Comparison of ENCODE assay signal across 8 mouse cellular contexts in the genomic region with DNA sequence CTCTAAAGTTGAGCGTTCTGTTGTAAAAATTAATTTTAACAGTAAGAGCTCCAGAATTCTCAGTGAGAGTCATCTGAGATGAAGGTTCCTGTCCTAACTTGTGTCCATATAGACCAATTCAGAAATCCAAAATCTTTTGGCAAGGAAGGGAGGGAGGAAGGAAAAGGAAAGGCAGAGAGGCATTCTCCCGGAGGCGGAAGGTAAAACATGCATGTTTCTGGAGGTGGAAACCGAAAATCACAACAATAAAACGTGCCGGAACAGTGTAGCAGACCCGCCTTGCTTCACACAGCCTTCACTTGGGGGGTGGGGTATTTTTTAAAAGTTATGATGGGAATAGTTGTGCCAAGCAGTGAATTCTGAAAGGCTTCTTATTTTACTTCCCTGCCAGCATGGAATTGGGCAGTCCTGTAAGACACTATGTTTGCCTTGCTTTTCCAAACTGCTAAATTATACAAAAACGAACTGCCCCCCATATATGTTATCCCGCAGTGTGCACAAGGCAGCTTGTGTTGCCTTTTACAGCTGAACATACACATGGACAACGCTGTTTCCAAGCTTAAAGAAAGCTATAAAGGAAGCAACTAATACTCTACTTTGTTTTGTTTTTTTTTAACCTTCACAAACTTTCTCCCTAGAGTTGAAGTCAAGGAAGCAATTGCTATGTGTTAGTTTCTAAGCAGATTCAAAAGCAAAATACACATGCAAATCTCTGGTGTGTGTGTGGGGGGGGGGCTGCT. TPM values are rescaled to one million over a fixed set of nuclear protein-coding genes. Genes with fewer than 3 reads are reported as not detected.
DNase-seq lines count a peak whose midpoint lies in the region; TF ChIP-seq lines count a peak whose summit lies in the region.

No protein-coding gene starts in this region.

- H3K27ac ChIP-seq in gastrocnemius, adult 2 months, result peak overlapping the region; percentile 84
- H3K27ac ChIP-seq in cortical plate, adult 2 months (ENCODE audit: insufficient read depth, low read length), result no peak overlapping the region
- peak overlapping the region; percentile 100 for H3K27ac ChIP-seq in hindbrain, embryonic 10.5 days
- H3K27ac ChIP-seq in midbrain, embryonic 10.5 days (replicated peaks), result peak overlapping the region; percentile 99

- no peak for TF ChIP-seq POLR2A in cortical plate, adult 2 months (IDR thresholded peaks at IDR 0.05; ENCODE audit: extremely low read depth, insufficient read depth, low read length)

- peak overlapping the region; percentile 78 for H3K4me3 ChIP-seq in gastrocnemius, adult 2 months
- H3K4me3 ChIP-seq in cortical plate, adult 2 months (ENCODE audit: insufficient read depth, low read length), result peak overlapping the region; percentile 35
- peak overlapping the region; percentile 82 for H3K4me3 ChIP-seq in hindbrain, embryonic 10.5 days
- H3K4me3 ChIP-seq in midbrain, embryonic 10.5 days, result peak overlapping the region; percentile 75

- no peak for DNase-seq in gastrocnemius, adult 2 months
- no peak for DNase-seq in gastrocnemius, adult 8-10 months (ENCODE audit: low spot score in 2 of 2)
- DNase-seq in hindbrain, embryonic 10.5 days (ENCODE audit: low spot score), result peak; percentile 44
- DNase-seq in midbrain, embryonic 10.5 days (ENCODE audit: low spot score), result no peak
- DNase-seq in frontal cortex, postnatal 36 days (ENCODE audit: low spot score in 2 of 2), result no peak
- DNase-seq in layer of hippocampus, adult 9-10 months (ENCODE audit: low spot score), result no peak
- no peak for DNase-seq in ovary, postnatal 14 days (ENCODE audit: low spot score)

- WGBS in hindbrain, embryonic 10.5 days, result under 1% methylated on average over 10 of the region's 10 CpGs
- 0% methylated on average over 10 of the region's 10 CpGs for WGBS in midbrain, embryonic 10.5 days

- peaks cover 22% of the 10 kb centered on the region for H3K27me3 ChIP-seq in hindbrain, embryonic 10.5 days (ENCODE audit: insufficient read depth, poor library complexity, severe bottlenecking)
- H3K27me3 ChIP-seq in midbrain, embryonic 10.5 days (ENCODE audit: low read depth, poor library complexity, severe bottlenecking), result peaks cover 42% of the 10 kb centered on the region

- no peaks in the 10 kb centered on the region for H3K4me1 ChIP-seq in cortical plate, adult 2 months (ENCODE audit: control insufficient read depth, insufficient read depth, low read length)
- H3K4me1 ChIP-seq in hindbrain, embryonic 10.5 days (replicated peaks), result peaks cover 44% of the 10 kb centered on the region
- peaks cover 72% of the 10 kb centered on the region for H3K4me1 ChIP-seq in midbrain, embryonic 10.5 days

- no peaks in the 10 kb centered on the region for H3K9me3 ChIP-seq in hindbrain, embryonic 10.5 days
- no peaks in the 10 kb centered on the region for H3K9me3 ChIP-seq in midbrain, embryonic 10.5 days (replicated peaks)

- peaks cover 42% of the 10 kb centered on the region for H3K36me3 ChIP-seq in hindbrain, embryonic 10.5 days
- peaks cover 6% of the 10 kb centered on the region; the same call in 1 of the 2 replicates for H3K36me3 ChIP-seq in midbrain, embryonic 10.5 days

- no peak for TF ChIP-seq CTCF in gastrocnemius, adult 2 months (IDR thresholded peaks at IDR 0.05)
- no peak for TF ChIP-seq CTCF in cortical plate, adult 2 months (IDR thresholded peaks at IDR 0.05; ENCODE audit: extremely low read depth, insufficient read depth, low read length)

- intact Hi-C loops in gastrocnemius, adult 2 months (cut with DNase I), result loop anchor here (5.0 kb wide), 2 partner anchors 69 to 1096 kb away; a partner anchor contains a TSS

RNA-seq across cellular contexts. Expression of a gene that starts 2.1 kb away (rescaled TPM):
- 1 to 10 TPM; 3.0 to 4.0 TPM for total RNA-seq in gastrocnemius, adult 2 months (2021)
- total RNA-seq in gastrocnemius, adult 8-10 months (2022), result 1 to 10 TPM; 3.3 to 4.6 (median 3.7) TPM
- 2.1 and 3.5 TPM in 2 replicates for polyA plus RNA-seq in cortical plate, adult 2 months (2012; rRNA removed)
- 92.9 and 123 TPM in 2 replicates for polyA plus RNA-seq in hindbrain, embryonic 10.5 days (2016; fragmentation: Nextera tagmentation; extraction: Ambion mirVana)
- polyA plus RNA-seq in midbrain, embryonic 10.5 days (2016; fragmentation: Nextera tagmentation; extraction: Ambion mirVana), result 44.5 and 48.0 TPM in 2 replicates

Comparison
In these comparisons a context has a peak if more than half of its experiments do, and no peak if none do; other contexts are left out.
1. RNA of a gene that starts 2.1 kb away (polyA plus RNA-seq): 92.9 to 123 TPM in hindbrain, embryonic 10.5 days and 44.5 to 48.0 TPM in midbrain, embryonic 10.5 days; 2.1 to 3.5 TPM in cortical plate, adult 2 months; every median in the first group is over 10 times any median in the second.
2. Peak in every context shown above with its lines, with median percentiles within 50 percentile points of each other: H3K4me3 ChIP-seq.